Mouse (Mus musculus): Measurements from ENCODE around the gene Spata1. TPM values are rescaled to one million over a fixed set of nuclear protein-coding genes. Genes with fewer than 3 reads are reported as not detected.

The Spata1 gene
- polyA plus RNA-seq, 1 experiment: 14.4 TPM

DNA sequence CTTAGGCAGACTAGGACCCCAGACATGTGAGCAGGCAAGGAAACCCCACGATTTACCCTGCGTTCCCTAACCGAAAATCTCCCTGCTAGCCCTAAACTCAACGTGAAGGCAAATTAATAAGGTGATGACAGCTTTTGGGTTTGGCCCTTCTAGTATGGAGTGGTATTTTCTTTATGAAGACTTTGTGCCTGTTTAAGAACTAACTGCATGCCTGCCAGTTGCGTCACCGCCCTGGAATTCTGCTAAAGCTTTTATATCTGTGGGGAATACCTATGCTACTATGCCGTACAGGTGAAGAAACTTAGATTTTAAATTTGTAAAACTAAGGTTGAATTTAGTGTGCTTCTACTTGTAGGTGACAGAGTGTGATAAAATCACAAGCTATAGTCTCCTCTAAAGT, 87.1 kb downstream of the Spata1 start:
- 93% methylated on average over 7 of the region's 7 CpGs for WGBS
- no peak for TF ChIP-seq CTCF (IDR thresholded peaks at IDR 0.05; ENCODE audit: control insufficient read depth, insufficient read depth, low read length)
- TF ChIP-seq POLR2A (IDR thresholded peaks at IDR 0.05; ENCODE audit: borderline replicate concordance, control insufficient read depth, low read depth, low read length): no peak
- no peak overlapping the region for H3K27ac ChIP-seq (ENCODE audit: control insufficient read depth, insufficient read depth, low read depth, low read length, poor library complexity)
- H3K4me3 ChIP-seq (replicated peaks; ENCODE audit: control insufficient read depth, low read depth, low read length): no peak overlapping the region
- H3K4me1 ChIP-seq (ENCODE audit: control insufficient read depth, insufficient read depth, low read length): no peaks in the 10 kb centered on the region

DNA sequence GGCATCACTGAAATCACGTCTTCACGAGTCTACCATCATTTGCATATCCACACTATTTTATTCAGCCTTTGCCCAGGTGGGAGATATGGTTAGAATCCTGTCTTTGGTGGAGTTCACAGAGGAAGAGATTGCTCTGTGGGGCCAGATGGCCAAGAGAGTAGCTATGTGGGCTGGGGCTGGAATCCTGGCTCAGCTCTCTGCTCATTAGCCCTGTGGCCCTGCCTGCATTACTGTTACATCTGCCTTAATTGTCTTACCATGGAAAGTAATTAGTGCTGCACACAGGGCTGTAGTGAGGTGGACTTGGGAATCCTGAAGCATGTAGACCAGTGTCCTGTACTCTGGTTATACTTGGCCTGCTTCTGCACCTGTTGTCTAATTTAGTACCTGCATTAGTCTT, 87.5 kb downstream of the Spata1 start:
- 96% methylated on average over 2 of the region's 2 CpGs for WGBS
- H3K4me1 ChIP-seq (ENCODE audit: control insufficient read depth, insufficient read depth, low read length): no peaks in the 10 kb centered on the region
- TF ChIP-seq CTCF (IDR thresholded peaks at IDR 0.05; ENCODE audit: control insufficient read depth, insufficient read depth, low read length): no peak
- TF ChIP-seq POLR2A (IDR thresholded peaks at IDR 0.05; ENCODE audit: borderline replicate concordance, control insufficient read depth, low read depth, low read length): no peak

DNA sequence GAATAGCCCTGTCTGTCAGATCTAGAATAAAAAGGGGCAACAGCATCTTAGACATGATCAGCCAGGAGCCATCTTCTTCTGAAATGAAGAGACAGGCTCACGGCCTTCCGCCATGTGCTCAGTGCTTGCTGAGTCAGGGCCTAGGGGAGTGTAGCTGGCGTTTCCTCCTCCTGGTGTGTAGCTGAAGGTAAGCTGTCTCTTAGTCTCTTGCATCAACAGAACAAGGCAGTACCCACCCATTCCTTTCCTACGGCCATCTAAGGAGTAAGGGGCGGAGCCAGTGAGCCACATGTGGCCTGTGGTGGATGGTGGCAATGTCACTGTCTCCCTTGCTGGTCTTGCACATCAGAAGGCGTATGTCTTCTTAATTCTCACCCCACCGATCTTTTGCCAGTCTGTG, 89.4 kb downstream of the Spata1 start:
- TF ChIP-seq CTCF (IDR thresholded peaks at IDR 0.05; ENCODE audit: control insufficient read depth, insufficient read depth, low read length): no peak
- no peak for TF ChIP-seq POLR2A (IDR thresholded peaks at IDR 0.05; ENCODE audit: borderline replicate concordance, control insufficient read depth, low read depth, low read length)
- no peak overlapping the region for H3K27ac ChIP-seq (ENCODE audit: control insufficient read depth, insufficient read depth, low read depth, low read length, poor library complexity)
- WGBS: 69% methylated on average over 7 of the region's 7 CpGs
- H3K4me1 ChIP-seq (ENCODE audit: control insufficient read depth, insufficient read depth, low read length): no peaks in the 10 kb centered on the region
- no peak overlapping the region for H3K4me3 ChIP-seq (replicated peaks; ENCODE audit: control insufficient read depth, low read depth, low read length)

More for the DNA sequence above, 87.5 kb downstream of the Spata1 start:
- no peak overlapping the region for H3K27ac ChIP-seq (ENCODE audit: control insufficient read depth, insufficient read depth, low read depth, low read length, poor library complexity)
- H3K4me3 ChIP-seq (replicated peaks; ENCODE audit: control insufficient read depth, low read depth, low read length): no peak overlapping the region

Other genes with a start within 250 kb of the Spata1 start
- 25.0 and 26.0 TPM in 2 replicates for gene Ssx2ip, start 95.1 kb downstream of the Spata1 start, polyA plus RNA-seq (2011; ENCODE audit: insufficient read depth, insufficient read length, low replicate concordance, missing spikeins)
- gene Ctbs, start 50.0 kb downstream of the Spata1 start, polyA plus RNA-seq (2011; ENCODE audit: insufficient read depth, insufficient read length, low replicate concordance, missing spikeins): 0.63 and 3.3 TPM in 2 replicates
- 41.2 and 87.8 TPM in 2 replicates for gene Gng5, start 54 bp upstream of the Spata1 start, polyA plus RNA-seq (2011; ENCODE audit: insufficient read depth, insufficient read length, low replicate concordance, missing spikeins)
- gene Rpf1, start 21.7 kb upstream of the Spata1 start, polyA plus RNA-seq (2011; ENCODE audit: insufficient read depth, insufficient read length, low replicate concordance, missing spikeins): 35.1 and 55.3 TPM in 2 replicates
- gene Uox, start 70.7 kb upstream of the Spata1 start, polyA plus RNA-seq (2011; ENCODE audit: insufficient read depth, insufficient read length, low replicate concordance, missing spikeins): 1.2 and 3.8 TPM in 2 replicates
- gene Dnase2b, start 115.8 kb upstream of the Spata1 start, polyA plus RNA-seq (2011; ENCODE audit: insufficient read depth, insufficient read length, low replicate concordance, missing spikeins): not detected in 2 replicates
- gene 4930503B20Rik, start 151.6 kb upstream of the Spata1 start, polyA plus RNA-seq (2011; ENCODE audit: insufficient read depth, insufficient read length, low replicate concordance, missing spikeins): not detected in 2 replicates
- not detected in 2 replicates for gene Samd13, start 185.8 kb upstream of the Spata1 start, polyA plus RNA-seq (2011; ENCODE audit: insufficient read depth, insufficient read length, low replicate concordance, missing spikeins)

Measured in bone marrow, adult 2 months (tissue).